Mouse (Mus musculus): ENCODE data around the gene Cdk2.
"Not testable (repeated sequence)": the region's sequence is repeated elsewhere in the genome, so short reads cannot be mapped to it uniquely, and the experiment has no call there.

Cdk2 gene

GRCm38 (mm10) chr10:128704491-128705316 is at the start of gene Cdk2:
Cdk2 (minus strand) TSS chr10:128705031.
- peak in 1 of 2 experiments; percentile 81 for DNase-seq (ENCODE audit: low spot score in 2 of 2)

- DNase-seq (ENCODE audit: low spot score in 2 of 2), result peak; percentile 62 to 74
Measured at GRCm38 (mm10) chr10:128748252-128748864, 43.5 kb upstream of the Cdk2 start.

DNA sequence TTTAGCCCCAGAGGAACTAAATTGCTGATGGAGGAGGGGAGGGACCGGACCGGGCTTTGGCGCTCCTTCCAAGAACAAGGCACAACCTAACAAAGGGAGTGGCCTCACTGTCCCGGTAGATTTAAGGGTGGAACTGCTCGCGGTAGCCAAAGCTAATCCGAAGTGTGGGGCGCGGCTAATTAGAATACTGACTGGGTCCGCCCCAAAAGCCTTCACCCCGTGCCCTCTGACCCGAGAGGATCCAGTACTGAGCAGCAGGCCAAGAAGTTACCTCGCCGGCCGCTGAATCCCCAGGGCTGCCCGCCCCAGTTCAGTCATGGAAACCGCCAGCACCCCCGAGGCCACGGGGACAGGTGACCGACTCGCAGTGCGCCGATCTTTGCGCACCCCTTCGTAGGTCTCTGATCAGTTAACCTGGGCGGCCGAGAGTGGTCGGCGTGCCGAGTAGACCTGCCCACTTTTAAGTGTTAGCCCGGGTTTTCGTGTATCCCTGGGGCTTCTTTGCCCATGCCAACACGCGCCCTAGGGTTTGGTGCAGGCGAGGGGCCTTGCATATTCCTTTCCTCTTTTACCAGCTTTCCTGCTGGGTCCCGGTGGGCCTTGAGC is 42.9 kb upstream of the Cdk2 start, which contains the start of gene Pym1:
Pym1 (plus strand) TSS at position 244 of the 606 bp plus-strand sequence.
- DNase-seq (ENCODE audit: low spot score in 2 of 2), result peak; percentile 18 to 52

- DNase-seq (ENCODE audit: low spot score in 2 of 2), result no peak
Measured at GRCm38 (mm10) chr10:128746972-128747645, 42.3 kb upstream of the Cdk2 start.

DNA sequence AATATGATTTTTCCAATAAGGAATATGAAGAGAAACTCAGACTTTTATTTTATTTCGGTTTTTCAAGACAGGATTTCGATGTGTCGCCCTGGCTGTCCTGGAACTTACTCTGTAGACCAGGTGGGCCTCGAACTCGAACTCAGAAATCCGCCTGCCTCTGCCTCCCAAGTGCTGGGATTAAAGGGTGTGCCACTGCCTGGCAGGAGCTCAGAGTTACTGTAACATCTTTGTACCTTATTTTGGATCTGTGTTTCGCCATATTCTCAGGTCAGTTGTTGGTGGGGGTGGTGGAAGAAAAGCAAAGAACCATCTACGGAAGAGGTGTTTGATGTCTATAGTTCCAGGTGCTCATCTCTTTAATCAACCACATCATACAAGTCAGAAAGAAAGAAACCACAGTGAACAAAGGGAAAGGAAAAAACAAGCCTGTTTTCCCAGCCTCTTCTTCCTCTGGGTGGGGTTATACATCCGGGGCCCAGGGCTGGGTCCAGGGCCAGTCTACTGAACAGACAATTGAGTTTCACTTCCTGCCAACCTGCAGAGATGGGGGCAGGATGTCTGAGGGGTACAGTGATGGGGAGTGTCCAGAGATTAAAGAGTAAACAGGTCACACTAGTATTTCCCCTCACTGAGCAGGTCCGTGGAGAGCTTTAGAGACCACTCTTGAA is 41.2 kb upstream of the Cdk2 start:
- no peak for DNase-seq (ENCODE audit: low spot score in 2 of 2)

DNA sequence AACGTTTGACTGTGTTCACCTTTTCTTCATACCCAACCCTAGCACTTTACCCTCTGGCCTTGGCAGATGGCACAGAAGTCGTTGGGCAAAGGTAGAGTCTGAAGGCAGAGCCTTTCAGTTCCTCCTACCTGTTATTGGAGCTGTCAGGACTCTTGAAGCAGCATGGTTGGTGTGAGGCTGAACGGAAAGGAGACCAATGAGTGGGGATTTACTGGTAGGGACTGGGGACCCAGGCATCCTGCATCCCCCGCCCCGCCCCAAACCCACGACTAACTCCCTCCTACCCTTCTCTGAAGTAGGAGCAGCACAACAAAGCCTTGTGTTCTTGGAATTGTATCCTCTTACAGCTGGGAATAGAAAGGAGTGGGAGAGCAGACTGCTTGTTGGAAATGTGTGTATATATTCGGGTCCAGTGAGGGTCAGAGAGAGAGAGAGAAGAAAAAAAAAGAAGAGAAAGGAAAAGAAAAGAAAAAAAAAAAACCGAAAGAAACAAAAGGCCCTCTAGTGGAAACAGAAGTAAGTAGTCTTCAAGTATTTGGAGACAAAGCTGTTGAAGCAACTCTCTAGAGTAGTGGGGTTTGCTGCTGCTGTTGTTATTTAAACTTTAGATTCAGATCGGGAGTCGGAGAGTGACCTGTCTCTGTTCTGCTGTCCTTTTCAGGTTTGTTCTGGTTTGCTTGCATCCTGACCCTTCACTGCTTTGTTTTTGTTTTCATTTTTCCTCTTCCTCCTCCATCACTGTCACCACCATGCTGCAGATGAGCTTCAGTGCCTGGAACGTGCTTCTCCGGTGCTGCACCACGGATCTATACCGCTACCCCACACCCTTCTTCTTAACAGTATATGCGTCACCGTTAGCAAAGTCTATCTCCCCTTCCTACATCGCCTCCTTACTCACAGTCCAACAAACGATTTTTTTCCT is 40.1 kb upstream of the Cdk2 start, which contains the start of gene Dgka:
Dgka (minus strand) TSS at position 176 of the 922 bp plus-strand sequence.
- no peak for DNase-seq (ENCODE audit: low spot score in 2 of 2)

DNA sequence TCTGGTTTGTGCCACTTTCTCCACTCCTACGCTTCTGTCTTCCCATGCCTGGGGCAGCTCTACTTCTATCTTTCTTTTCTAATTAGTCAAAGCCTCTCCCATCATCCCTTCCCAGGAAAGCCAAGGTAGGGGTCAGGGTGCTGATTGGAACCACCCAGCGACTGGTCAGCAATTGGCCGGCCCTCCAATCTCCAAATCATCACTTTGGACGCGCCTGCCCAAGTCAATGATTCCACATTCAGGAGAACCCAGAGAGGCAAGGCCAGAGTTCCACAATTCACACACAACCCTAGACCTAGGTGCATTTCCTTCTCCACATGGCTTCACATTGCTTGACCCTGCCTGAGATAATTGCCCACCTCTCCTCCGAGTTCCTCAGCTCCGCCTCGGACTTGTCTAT is 39.4 kb upstream of the Cdk2 start:
- no peak for DNase-seq (ENCODE audit: low spot score in 2 of 2)

- peak in 1 of 2 experiments; percentile 36 for DNase-seq (ENCODE audit: low spot score in 2 of 2)
Measured at GRCm38 (mm10) chr10:128743791-128744191, 39.0 kb upstream of the Cdk2 start.

DNA sequence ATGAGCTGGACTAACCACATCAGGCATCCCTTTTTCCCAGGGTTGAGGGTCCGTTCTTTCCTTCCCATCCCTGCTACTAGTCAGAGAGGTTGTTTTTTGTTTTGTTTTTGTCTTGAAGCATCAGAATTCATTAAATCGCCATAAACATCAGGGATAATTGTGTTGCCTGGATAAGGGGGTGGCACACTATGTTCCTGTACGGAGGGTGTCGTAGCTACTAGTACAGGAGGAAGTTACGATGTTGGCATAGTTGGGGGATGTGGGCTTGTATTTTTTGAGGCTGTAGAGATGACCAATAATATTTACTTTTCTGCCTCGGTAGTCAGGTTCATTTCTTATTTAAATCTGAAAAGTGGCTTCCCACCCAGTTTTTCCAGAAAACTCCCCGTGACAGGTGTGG is 38.4 kb upstream of the Cdk2 start:
- no peak for DNase-seq (ENCODE audit: low spot score in 2 of 2)

DNA sequence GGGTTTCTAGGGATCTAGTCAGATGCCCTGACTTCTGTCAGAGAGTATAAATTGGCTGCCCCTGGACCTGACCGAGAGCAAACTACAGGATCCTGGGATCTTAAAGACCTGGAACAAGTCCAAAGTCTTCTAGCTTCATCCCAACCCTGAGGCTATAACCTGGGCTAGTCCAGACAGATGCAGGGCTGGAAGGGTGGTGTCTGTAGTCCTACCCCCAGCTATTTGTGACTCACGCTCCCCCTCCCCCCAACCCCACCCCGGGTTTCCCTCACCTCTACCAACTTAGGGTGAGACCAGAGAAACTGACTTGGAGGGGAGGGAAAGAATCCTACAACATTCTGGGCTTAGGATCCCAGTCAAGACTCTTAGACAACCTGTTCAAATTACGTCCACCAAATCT is 37.8 kb upstream of the Cdk2 start:
- DNase-seq (ENCODE audit: low spot score in 2 of 2), result no peak

DNA sequence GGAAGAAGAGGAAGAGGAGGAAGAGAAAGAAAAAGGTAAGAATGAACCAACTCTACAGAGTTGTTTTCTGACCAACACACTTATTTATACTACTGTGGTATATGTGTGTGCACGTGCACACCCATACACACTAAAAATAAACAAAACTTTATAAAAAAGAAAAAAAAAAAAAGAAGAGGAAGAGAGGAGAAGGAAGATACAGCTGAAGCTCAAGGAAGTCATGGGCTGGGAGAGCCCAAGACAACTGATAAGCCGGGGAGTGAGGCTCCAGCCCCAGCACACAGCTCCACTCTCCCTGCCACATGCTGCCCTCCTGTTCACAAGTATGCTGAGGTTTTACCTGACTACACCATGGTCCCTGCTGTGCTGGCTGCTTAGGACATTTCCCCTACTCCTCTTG is 35.5 kb upstream of the Cdk2 start:
- DNase-seq (ENCODE audit: low spot score in 2 of 2), result no peak

DNA sequence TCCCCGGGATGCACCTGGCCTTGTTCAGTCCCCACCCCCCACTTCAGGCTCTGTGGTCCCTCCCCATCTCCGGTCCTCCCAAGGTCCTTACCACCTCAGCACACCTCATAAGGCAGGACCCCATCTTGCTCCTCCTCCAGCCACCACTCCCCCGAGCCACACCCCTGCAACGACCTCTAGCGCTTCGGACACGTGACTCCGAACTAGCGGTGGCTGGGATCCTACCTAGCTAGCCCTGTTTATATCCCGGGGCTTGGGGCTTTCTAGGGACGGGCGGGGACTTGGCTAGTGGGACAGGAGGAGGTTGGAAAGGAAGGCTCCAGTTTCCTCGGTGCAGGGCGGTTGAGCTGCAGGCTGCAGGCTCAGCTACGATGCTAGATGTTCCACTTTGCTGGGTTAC is 32.6 kb upstream of the Cdk2 start:
- DNase-seq (ENCODE audit: low spot score in 2 of 2), result no peak

DNA sequence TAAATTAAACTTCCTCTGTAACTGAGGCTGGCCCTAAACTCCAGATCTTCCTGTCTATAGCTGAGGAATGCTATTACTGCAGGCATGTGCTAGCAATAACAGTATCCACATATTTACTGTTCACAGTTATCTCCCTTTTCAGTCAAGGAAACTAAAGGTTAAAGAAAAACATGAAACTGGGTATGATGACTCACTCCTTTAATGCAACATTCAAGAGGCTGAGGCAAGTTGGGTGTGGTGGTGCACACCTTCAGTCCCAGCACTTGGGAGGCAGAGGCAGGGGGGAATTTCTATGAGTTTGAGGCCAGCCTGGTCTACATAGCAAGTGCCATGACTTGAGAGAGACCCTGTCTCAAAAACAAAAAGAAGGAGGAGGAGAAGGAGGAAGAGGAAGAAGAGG is 27.2 kb upstream of the Cdk2 start:
- DNase-seq (ENCODE audit: low spot score in 2 of 2), result no peak

GRCm38 (mm10) chr10:128731002-128731433 is 26.2 kb upstream of the Cdk2 start:
- DNase-seq (ENCODE audit: low spot score in 2 of 2), result peak in 1 of 2 experiments; percentile 65

DNA sequence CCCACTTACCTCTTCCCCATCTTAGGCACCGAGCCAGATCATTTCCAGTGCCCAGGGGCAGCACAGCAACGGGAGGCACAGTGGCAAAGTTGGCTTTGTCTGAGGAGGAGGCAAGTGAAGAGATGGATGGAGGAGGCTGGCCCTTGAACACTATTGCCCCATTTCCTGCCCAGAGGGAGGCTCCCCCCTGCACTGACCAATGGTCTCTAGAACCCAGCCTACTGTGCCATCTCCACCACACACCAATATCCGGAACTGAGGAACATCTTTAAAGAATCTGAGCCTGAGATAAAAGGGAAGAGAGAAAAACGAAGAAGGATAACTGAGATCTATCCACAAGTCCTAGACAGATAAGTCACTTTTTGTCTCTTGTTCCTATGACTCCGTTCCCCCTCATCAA is 23.2 kb upstream of the Cdk2 start:
- DNase-seq (ENCODE audit: low spot score in 2 of 2), result no peak

DNA sequence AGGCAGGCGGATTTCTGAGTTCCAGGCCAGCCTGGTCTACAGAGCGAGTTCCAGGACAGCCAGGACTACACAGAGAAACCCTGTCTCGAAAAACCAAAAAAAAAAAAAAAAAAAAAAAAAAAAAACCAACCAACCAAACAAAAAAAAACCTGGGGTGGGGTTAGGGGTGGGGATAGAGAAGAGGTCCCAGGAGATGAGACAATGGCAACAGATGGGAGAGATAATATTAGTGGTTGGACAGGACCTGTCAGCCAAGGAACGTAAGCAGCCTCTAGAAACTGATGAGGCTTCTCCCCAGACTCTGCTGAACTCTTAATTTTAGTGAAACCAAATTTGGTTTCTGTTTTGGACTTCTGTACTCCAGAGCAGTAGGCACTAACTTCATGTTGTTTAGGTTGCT is 20.6 kb upstream of the Cdk2 start:
- DNase-seq (ENCODE audit: low spot score in 2 of 2), result not testable (repeated sequence)

DNA sequence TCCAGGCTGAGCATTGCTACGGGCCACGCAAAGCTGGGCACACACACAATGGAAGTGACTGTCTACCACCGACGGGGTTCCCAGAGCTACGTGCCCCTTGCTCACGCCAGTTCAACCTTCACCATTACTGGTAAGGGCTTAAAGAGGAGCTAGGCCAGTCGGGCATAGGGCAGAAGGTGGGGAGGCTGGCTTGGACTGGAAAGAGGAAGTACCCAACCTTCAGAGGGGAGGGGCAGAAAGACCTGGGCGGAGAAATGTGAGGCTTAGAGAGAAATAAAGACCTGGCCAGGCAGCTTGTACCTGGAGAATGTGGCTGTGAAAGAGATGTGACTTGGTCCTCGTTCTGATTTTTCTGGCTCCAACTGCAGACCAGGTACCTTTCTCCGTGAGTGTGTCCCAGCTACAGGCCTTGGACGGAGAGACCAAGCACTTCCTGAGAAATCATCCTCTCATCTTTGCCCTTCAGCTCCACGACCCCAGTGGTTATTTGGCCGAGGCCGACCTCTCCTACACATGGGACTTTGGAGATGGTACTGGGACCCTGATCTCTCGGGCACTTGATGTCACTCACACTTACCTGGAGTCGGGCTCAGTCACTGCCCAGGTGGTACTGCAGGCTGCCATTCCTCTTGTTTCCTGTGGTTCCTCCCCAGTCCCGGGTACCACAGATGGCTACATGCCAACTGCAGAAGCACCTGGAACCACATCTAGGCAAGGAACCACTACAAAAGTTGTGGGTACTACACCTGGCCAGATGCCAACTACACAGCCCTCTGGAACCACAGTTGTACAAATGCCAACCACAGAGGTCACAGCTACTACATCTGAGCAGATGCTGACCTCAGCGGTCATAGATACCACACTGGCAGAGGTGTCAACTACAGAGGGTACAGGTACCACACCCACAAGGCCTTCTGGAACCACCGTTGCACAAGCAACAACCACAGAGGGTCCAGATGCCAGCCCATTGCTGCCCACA is 11.0 kb upstream of the Cdk2 start:
- no peak for DNase-seq (ENCODE audit: low spot score in 2 of 2)

GRCm38 (mm10) chr10:128711318-128711717 is 6.5 kb upstream of the Cdk2 start:
- DNase-seq (ENCODE audit: low spot score in 2 of 2), result not testable (repeated sequence)

GRCm38 (mm10) chr10:128705317-128705693 is 474 bp upstream of the Cdk2 start:
- DNase-seq (ENCODE audit: low spot score in 2 of 2), result no peak

All from left cerebral cortex, adult 9 months (tissue).